In the genomic region with DNA sequence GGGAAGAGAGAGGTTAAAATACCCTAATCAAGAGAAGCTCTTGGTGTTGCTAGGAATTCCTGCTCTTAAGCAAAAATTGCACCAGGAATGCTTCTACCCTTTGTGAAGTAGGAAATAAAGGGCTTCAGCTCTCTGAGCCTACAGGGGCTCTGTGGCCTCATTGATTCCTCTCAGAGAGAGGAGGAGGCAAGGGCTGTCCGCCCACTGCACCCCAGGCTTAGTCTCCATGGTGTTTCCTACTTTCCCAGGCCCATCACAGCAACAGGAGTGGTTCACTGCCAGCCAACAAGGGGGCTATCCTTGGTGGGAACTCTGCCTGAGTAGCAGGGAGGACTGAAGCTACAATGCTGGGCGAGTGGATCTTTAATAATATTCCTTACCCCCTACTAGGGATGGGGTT, we compare ENCODE assay signal across 16 mouse cellular contexts.
DNase-seq lines count a peak whose midpoint lies in the region; ATAC-seq lines count a peak whose summit lies in the region.
"Had no signal": no experiment of that assay in that cellular context is flagged by ENCODE, and none has a peak within 500 bp of the region (broad histone marks: within the 10 kb centered on the region; RNA-seq: fewer than 3 reads in every experiment).

No protein-coding gene starts in this region.

- H3K9ac ChIP-seq in kidney, embryonic 15.5 days, result no peak overlapping the region
- no peak overlapping the region for H3K9ac ChIP-seq in forebrain, embryonic 14.5 days (ENCODE audit: low read length)
- H3K9ac ChIP-seq in midbrain, embryonic 11.5 days (ENCODE audit: low read length), result no peak overlapping the region
- H3K9ac ChIP-seq: heart, embryonic 13.5 days; limb, embryonic 13.5 days; lung, embryonic 14.5 days had no signal

- no peak overlapping the region for H3K4me3 ChIP-seq in kidney, embryonic 15.5 days (replicated peaks)
- no peak overlapping the region for H3K4me3 ChIP-seq in forebrain, embryonic 14.5 days (ENCODE audit: low read depth, low read length)
- no peak overlapping the region for H3K4me3 ChIP-seq in midbrain, embryonic 11.5 days (ENCODE audit: low read depth, low read length)
- H3K4me3 ChIP-seq: erythroblast, embryonic 14.5 days; heart, embryonic 13.5 days; limb, embryonic 13.5 days had no signal

- no peak overlapping the region for H3K4me2 ChIP-seq in kidney, embryonic 15.5 days
- H3K4me2 ChIP-seq in forebrain, embryonic 14.5 days (ENCODE audit: low read length), result no peak overlapping the region
- no peak overlapping the region for H3K4me2 ChIP-seq in midbrain, embryonic 11.5 days
- H3K4me2 ChIP-seq: heart, embryonic 13.5 days; limb, embryonic 13.5 days; lung, embryonic 14.5 days had no signal

- no peak for DNase-seq in kidney, postnatal 10 days
- peak; percentile 30 for DNase-seq in brain, embryonic 18.5 days (ENCODE audit: low read depth, low spot score)
- DNase-seq in forebrain, embryonic 14.5 days (ENCODE audit: low spot score), result peak; percentile 24
- no peak for DNase-seq in midbrain, embryonic 11.5 days (ENCODE audit: low spot score, missing footprints)
- DNase-seq in T-cell, adult 2 months (ENCODE audit: low spot score), result no peak
- DNase-seq in spleen, postnatal 14 days (ENCODE audit: low spot score in 2 of 2), result no peak
- DNase-seq in spleen, adult 12 weeks (ENCODE audit: low spot score), result no peak
- DNase-seq: adrenal gland, adult 8-10 months; gastrocnemius, postnatal 25 days; lung, embryonic 14.5 days; right cerebral cortex, postnatal 25 days had no signal

- no peaks in the 10 kb centered on the region; the same call in 1 of the 2 replicates for H3K9me3 ChIP-seq in kidney, embryonic 15.5 days (replicated peaks)
- no peaks in the 10 kb centered on the region for H3K9me3 ChIP-seq in forebrain, embryonic 14.5 days (replicated peaks; ENCODE audit: control insufficient read depth, low read length)
- H3K9me3 ChIP-seq in midbrain, embryonic 11.5 days (ENCODE audit: control insufficient read depth, low read length), result no peaks in the 10 kb centered on the region
- H3K9me3 ChIP-seq: heart, embryonic 13.5 days; limb, embryonic 13.5 days had no signal

- H3K27ac ChIP-seq in kidney, embryonic 15.5 days, result peak overlapping the region; percentile 93
- no peak overlapping the region for H3K27ac ChIP-seq in forebrain, embryonic 14.5 days (ENCODE audit: low read depth, low read length)
- peak overlapping the region; percentile 27; the same call in 1 of the 2 replicates for H3K27ac ChIP-seq in midbrain, embryonic 11.5 days (ENCODE audit: low read depth, low read length)
- H3K27ac ChIP-seq: heart, embryonic 13.5 days; limb, embryonic 13.5 days had no signal

- WGBS in kidney, embryonic 15.5 days, result 81% methylated on average over 2 of the region's 2 CpGs
- 57% methylated on average over 2 of the region's 2 CpGs for WGBS in forebrain, embryonic 14.5 days
- WGBS in midbrain, embryonic 11.5 days, result 44% methylated on average over 2 of the region's 2 CpGs

- ATAC-seq in kidney, embryonic 15.5 days (replicated peaks; ENCODE audit: low FRiP score), result no peak
- ATAC-seq in forebrain, embryonic 14.5 days, result peak; percentile 64; the same call in 1 of the 2 replicates
- ATAC-seq in midbrain, embryonic 11.5 days (ENCODE audit: low FRiP score), result peak; percentile 38; the same call in 1 of the 2 replicates

- H3K36me3 ChIP-seq in kidney, embryonic 15.5 days, result no peaks in the 10 kb centered on the region
- no peaks in the 10 kb centered on the region for H3K36me3 ChIP-seq in forebrain, embryonic 14.5 days (ENCODE audit: control insufficient read depth, insufficient read depth, low read length)
- H3K36me3 ChIP-seq in midbrain, embryonic 11.5 days (ENCODE audit: control insufficient read depth, insufficient read depth, low read length), result no peaks in the 10 kb centered on the region
- H3K36me3 ChIP-seq: heart, embryonic 13.5 days; limb, embryonic 13.5 days had no signal

- peaks cover 57% of the 10 kb centered on the region for H3K4me1 ChIP-seq in kidney, embryonic 15.5 days
- peaks cover 7% of the 10 kb centered on the region; the same call in 1 of the 2 replicates for H3K4me1 ChIP-seq in forebrain, embryonic 14.5 days (ENCODE audit: control insufficient read depth, insufficient read depth, low read length)
- peaks cover 8% of the 10 kb centered on the region; the same call in 1 of the 2 replicates for H3K4me1 ChIP-seq in midbrain, embryonic 11.5 days (ENCODE audit: control insufficient read depth, insufficient read depth, low read length)

- no peaks in the 10 kb centered on the region for H3K27me3 ChIP-seq in kidney, embryonic 15.5 days
- H3K27me3 ChIP-seq in forebrain, embryonic 14.5 days (replicated peaks; ENCODE audit: control insufficient read depth, insufficient read depth, low read length), result no peaks in the 10 kb centered on the region
- H3K27me3 ChIP-seq in midbrain, embryonic 11.5 days (ENCODE audit: control insufficient read depth, insufficient read depth, low read length), result no peaks in the 10 kb centered on the region
- H3K27me3 ChIP-seq: CH12.LX; heart, embryonic 13.5 days; limb, embryonic 13.5 days had no signal

Comparison
In these comparisons a context has a peak if more than half of its experiments do, and no peak if none do; other contexts are left out.
1. DNase-seq: peak in brain, embryonic 18.5 days (single experiment) and forebrain, embryonic 14.5 days (single experiment); none in kidney, postnatal 10 days (single experiment), midbrain, embryonic 11.5 days (single experiment), T-cell, adult 2 months (single experiment), spleen, postnatal 14 days (0 of 2) and spleen, adult 12 weeks (single experiment).